Mouse (Mus musculus) stomach, postnatal 0 days (tissue): ENCODE measurements around the gene Izumo1r. TPM values are rescaled to one million over a fixed set of nuclear protein-coding genes. Genes with fewer than 3 reads are reported as not detected.

Experiments used
- ATAC-seq: fragments of 200-750 bp; cut with Nextera tagmentation; 2 replicates; pipeline ENCODE4 v1.8.0; 2017; ENCODE audit not compliant: low FRiP score, low TSS enrichment
- DNase-seq: peaks from one replicate; pipeline ENCODE4 v3.0.0-alpha.2; 2016; ENCODE audit warnings: low spot score
- H3K27ac ChIP-seq: fragments of 300-500 bp; sonication (generic); replicated peaks from 2 replicates; pipeline ENCODE4 v1.5.1; 2014; ENCODE audit warnings: mild to moderate bottlenecking, control low read depth
- H3K27me3 ChIP-seq: fragments of 300-500 bp; sonication (generic); 2 replicates; pipeline ENCODE4 v1.6.1; 2014; ENCODE audit warnings: low read length; ENCODE audit not compliant: control insufficient read depth, insufficient read depth
- H3K36me3 ChIP-seq: fragments of 300-500 bp; sonication (generic); 2 replicates; pipeline ENCODE4 v1.6.1; 2014; ENCODE audit warnings: low read length, mixed read lengths; ENCODE audit not compliant: control insufficient read depth, insufficient read depth
- H3K4me1 ChIP-seq: fragments of 300-500 bp; sonication (generic); replicated peaks from 2 replicates; pipeline ENCODE4 v1.6.1; 2014; ENCODE audit warnings: antibody characterized with exemption; ENCODE audit not compliant: control insufficient read depth, insufficient read depth
- H3K4me2 ChIP-seq: fragments of 300-500 bp; sonication (generic); replicated peaks from 2 replicates; pipeline ENCODE4 v1.6.1; 2014; ENCODE audit warnings: low read depth, mild to moderate bottlenecking, control low read depth, moderate library complexity
- H3K4me3 ChIP-seq: fragments of 300-500 bp; sonication (generic); 2 replicates; pipeline ENCODE4 v1.5.1; 2014; ENCODE audit warnings: low read depth, low read length, control low read depth
- H3K9ac ChIP-seq: fragments of 300-500 bp; sonication (generic); 2 replicates; pipeline ENCODE4 v1.6.1; 2014; ENCODE audit warnings: mild to moderate bottlenecking, low read length, control low read depth, mixed read lengths
- H3K9me3 ChIP-seq: fragments of 300-500 bp; sonication (generic); 2 replicates; pipeline ENCODE4 v1.6.1; 2016; ENCODE audit warnings: low read length; ENCODE audit not compliant: control insufficient read depth
- CTCF ChIP-seq: IDR thresholded peaks from 2 replicates; pipeline ENCODE4 v1.5.1; 2016; ENCODE audit warnings: antibody characterized with exemption, low read depth, mild to moderate bottlenecking, moderate library complexity
- EP300 ChIP-seq: optimal IDR thresholded peaks from 2 replicates; pipeline ENCODE3; 2016; ENCODE audit warnings: antibody characterized with exemption
- WGBS: fragments of 180-500 bp; shearing (Covaris S2); extraction: QIAGEN DNeasy Blood & Tissue Kit; methylation state at CpG from one replicate; pipeline ENCODE4 v1.1.7; 2014; 5-methylcytosine and 5-hydroxymethylcytosine counted together
- polyA plus RNA-seq: library from polyadenylated mRNA; unstranded; fragments of >200 nt; fragmentation: Nextera tagmentation; extraction: Ambion mirVana; gene quantifications from 2 replicates; pipeline ENCODE4 v1.2.1, GENCODE M21; 2015

Izumo1r gene
- polyA plus RNA-seq, 1 experiment from 2014 or later = not detected

GRCm38 (mm10) chr9:14939610-14940009 lies 35.9 kb upstream of the Izumo1r start:
- TF ChIP-seq CTCF = no peak
- TF ChIP-seq EP300 = no peak
- no peak overlapping the region for H3K4me2 ChIP-seq
- no peaks in the 10 kb centered on the region for H3K27me3 ChIP-seq
- no peak for DNase-seq
- H3K4me1 ChIP-seq = no peaks in the 10 kb centered on the region
- H3K36me3 ChIP-seq = no peaks in the 10 kb centered on the region
- WGBS = 65% methylated on average over 3 of the region's 3 CpGs
- no peak for ATAC-seq
- no peak overlapping the region for H3K9ac ChIP-seq
- H3K9me3 ChIP-seq = no peaks in the 10 kb centered on the region
- H3K4me3 ChIP-seq = no peak overlapping the region
- H3K27ac ChIP-seq = no peak overlapping the region

- Histone ChIP-seq H3K9ac (no peak overlapping the region), H3K4me2 (no peak overlapping the region), H3K4me1 (no peaks in the 10 kb centered on the region), H3K27ac (no peak overlapping the region), H3K36me3 (no peaks in the 10 kb centered on the region), H3K4me3 (no peak overlapping the region), H3K27me3 (no peaks in the 10 kb centered on the region), H3K9me3 (no peaks in the 10 kb centered on the region)
- TF ChIP-seq EP300 (no peak), CTCF (no peak)
- ATAC-seq = no peak
- 47% methylated on average over 1 of the region's 1 CpGs for WGBS
- no peak for DNase-seq
These were observed 33.6 kb upstream of the Izumo1r start for GRCm38 (mm10) chr9:14937308-14937707.

- H3K9ac ChIP-seq = no peak overlapping the region
- H3K27me3 ChIP-seq = no peaks in the 10 kb centered on the region
- no peak for TF ChIP-seq EP300
- WGBS = 71% methylated on average over 2 of the region's 2 CpGs
- no peak overlapping the region for H3K4me3 ChIP-seq
- H3K4me1 ChIP-seq = no peaks in the 10 kb centered on the region
- no peak overlapping the region for H3K4me2 ChIP-seq
- H3K36me3 ChIP-seq = no peaks in the 10 kb centered on the region
- ATAC-seq (no peak), DNase-seq (no peak)
- H3K9me3 ChIP-seq = no peaks in the 10 kb centered on the region
- H3K27ac ChIP-seq = no peak overlapping the region
These were observed 31.1 kb upstream of the Izumo1r start for GRCm38 (mm10) chr9:14934851-14935250.

GRCm38 (mm10) chr9:14931943-14932342 lies 28.2 kb upstream of the Izumo1r start:
- Histone ChIP-seq H3K4me2 (no peak overlapping the region), H3K36me3 (no peaks in the 10 kb centered on the region), H3K27ac (no peak overlapping the region), H3K9me3 (no peaks in the 10 kb centered on the region), H3K27me3 (no peaks in the 10 kb centered on the region), H3K4me3 (no peak overlapping the region), H3K4me1 (no peaks in the 10 kb centered on the region), H3K9ac (no peak overlapping the region)
- no peak for TF ChIP-seq EP300
- no peak for TF ChIP-seq CTCF
- DNase-seq (no peak), ATAC-seq (no peak)
- WGBS = 48% methylated on average over 7 of the region's 7 CpGs

- Histone ChIP-seq H3K4me2 (no peak overlapping the region), H3K9ac (no peak overlapping the region), H3K4me3 (no peak overlapping the region), H3K4me1 (no peaks in the 10 kb centered on the region), H3K9me3 (no peaks in the 10 kb centered on the region), H3K36me3 (no peaks in the 10 kb centered on the region), H3K27ac (no peak overlapping the region), H3K27me3 (no peaks in the 10 kb centered on the region)
- DNase-seq = no peak
- WGBS = 80% methylated on average over 8 of the region's 8 CpGs
- TF ChIP-seq EP300 (no peak), CTCF (no peak)
- ATAC-seq = no peak
These were observed 27.5 kb upstream of the Izumo1r start for GRCm38 (mm10) chr9:14931211-14931610.

GRCm38 (mm10) chr9:14926593-14926992 lies 22.8 kb upstream of the Izumo1r start:
- no peaks in the 10 kb centered on the region for H3K36me3 ChIP-seq
- H3K9ac ChIP-seq = no peak overlapping the region
- H3K4me1 ChIP-seq = no peaks in the 10 kb centered on the region
- DNase-seq = no peak
- no peak overlapping the region for H3K4me2 ChIP-seq
- 22% methylated on average over 1 of the region's 1 CpGs for WGBS
- no peaks in the 10 kb centered on the region for H3K27me3 ChIP-seq
- H3K27ac ChIP-seq = no peak overlapping the region
- ATAC-seq = no peak
- H3K9me3 ChIP-seq = no peaks in the 10 kb centered on the region
- TF ChIP-seq CTCF (no peak), EP300 (no peak)
- H3K4me3 ChIP-seq = no peak overlapping the region
